Mouse (Mus musculus): Measurements from ENCODE around the gene Fanca. TPM values are rescaled to one million over a fixed set of nuclear protein-coding genes. Genes with fewer than 3 reads are reported as not detected.
A peak's percentile ranks its signal among the peaks of the same experiment; 100 is the strongest.
"Not testable (repeated sequence)": the region's sequence is repeated elsewhere in the genome, so short reads cannot be mapped to it uniquely, and the experiment has no call there.

Gene Fanca
- polyA plus RNA-seq, 1 experiment from 2014 or later, result 20.9 TPM

- no peaks in the 10 kb centered on the region for H3K4me1 ChIP-seq (ENCODE audit: control insufficient read depth, insufficient read depth, low read length)
- ATAC-seq (ENCODE audit: low read depth) (no peak), DNase-seq (ENCODE audit: low spot score) (no peak)
- H3K4me3 ChIP-seq (ENCODE audit: low read depth, low read length), result no peak overlapping the region
- WGBS, result 92% methylated on average over 12 of the region's 12 CpGs
- no peak overlapping the region for H3K9ac ChIP-seq (ENCODE audit: low read depth, low read length)
- no peak overlapping the region for H3K27ac ChIP-seq (replicated peaks; ENCODE audit: low read depth, low read length)
- H3K9me3 ChIP-seq (ENCODE audit: control insufficient read depth, low read length), result no peaks in the 10 kb centered on the region
- H3K36me3 ChIP-seq (ENCODE audit: control insufficient read depth, insufficient read depth, low read length), result peaks cover 12% of the 10 kb centered on the region; the same call in 1 of the 2 replicates
- H3K27me3 ChIP-seq (replicated peaks; ENCODE audit: control insufficient read depth, insufficient read depth, low read length), result no peaks in the 10 kb centered on the region
- no peak overlapping the region for H3K4me2 ChIP-seq (ENCODE audit: low read depth, low read length)
Measured at GRCm38 (mm10) chr8:123275096-123275495, 43.3 kb downstream of the Fanca start.

- peaks cover 19% of the 10 kb centered on the region for H3K36me3 ChIP-seq (ENCODE audit: control insufficient read depth, insufficient read depth, low read length)
- no peak overlapping the region for H3K27ac ChIP-seq (replicated peaks; ENCODE audit: low read depth, low read length)
- H3K27me3 ChIP-seq (replicated peaks; ENCODE audit: control insufficient read depth, insufficient read depth, low read length), result no peaks in the 10 kb centered on the region
- no peak overlapping the region for H3K4me2 ChIP-seq (ENCODE audit: low read depth, low read length)
- ATAC-seq (ENCODE audit: low read depth) (no peak), DNase-seq (ENCODE audit: low spot score) (no peak)
- H3K9ac ChIP-seq (ENCODE audit: low read depth, low read length), result no peak overlapping the region
- no peak overlapping the region for H3K4me3 ChIP-seq (ENCODE audit: low read depth, low read length)
- no peaks in the 10 kb centered on the region for H3K9me3 ChIP-seq (ENCODE audit: control insufficient read depth, low read length)
- H3K4me1 ChIP-seq (ENCODE audit: control insufficient read depth, insufficient read depth, low read length), result no peaks in the 10 kb centered on the region
- WGBS, result 88% methylated on average over 5 of the region's 5 CpGs
Measured at GRCm38 (mm10) chr8:123274447-123274846, 43.9 kb downstream of the Fanca start.

GRCm38 (mm10) chr8:123271901-123272300 is 46.5 kb downstream of the Fanca start:
- Histone ChIP-seq H3K4me1 (ENCODE audit: control insufficient read depth, insufficient read depth, low read length) (no peaks in the 10 kb centered on the region), H3K27me3 (replicated peaks; ENCODE audit: control insufficient read depth, insufficient read depth, low read length) (no peaks in the 10 kb centered on the region)
- ATAC-seq (ENCODE audit: low read depth), result no peak

GRCm38 (mm10) chr8:123271147-123271546 is 47.2 kb downstream of the Fanca start:
- Histone ChIP-seq H3K4me1 (ENCODE audit: control insufficient read depth, insufficient read depth, low read length) (no peaks in the 10 kb centered on the region), H3K27ac (replicated peaks; ENCODE audit: low read depth, low read length) (no peak overlapping the region), H3K4me3 (ENCODE audit: low read depth, low read length) (no peak overlapping the region), H3K36me3 (ENCODE audit: control insufficient read depth, insufficient read depth, low read length) (peaks cover 52% of the 10 kb centered on the region), H3K9ac (ENCODE audit: low read depth, low read length) (no peak overlapping the region), H3K9me3 (ENCODE audit: control insufficient read depth, low read length) (no peaks in the 10 kb centered on the region), H3K27me3 (replicated peaks; ENCODE audit: control insufficient read depth, insufficient read depth, low read length) (no peaks in the 10 kb centered on the region), H3K4me2 (ENCODE audit: low read depth, low read length) (no peak overlapping the region)
- WGBS, result 87% methylated on average over 10 of the region's 10 CpGs
- no peak for ATAC-seq (ENCODE audit: low read depth)
- DNase-seq (ENCODE audit: low spot score), result no peak

More at GRCm38 (mm10) chr8:123271901-123272300, 46.5 kb downstream of the Fanca start:
- Histone ChIP-seq H3K9me3 (ENCODE audit: control insufficient read depth, low read length) (no peaks in the 10 kb centered on the region), H3K4me3 (ENCODE audit: low read depth, low read length) (no peak overlapping the region), H3K36me3 (ENCODE audit: control insufficient read depth, insufficient read depth, low read length) (peaks cover 44% of the 10 kb centered on the region), H3K27ac (replicated peaks; ENCODE audit: low read depth, low read length) (no peak overlapping the region; the same call in 1 of the 2 replicates), H3K4me2 (ENCODE audit: low read depth, low read length) (no peak overlapping the region), H3K9ac (ENCODE audit: low read depth, low read length) (no peak overlapping the region)
- 71% methylated on average over 4 of the region's 4 CpGs for WGBS
- no peak for DNase-seq (ENCODE audit: low spot score)

- H3K36me3 ChIP-seq (ENCODE audit: control insufficient read depth, insufficient read depth, low read length), result peaks cover 75% of the 10 kb centered on the region
- DNase-seq (ENCODE audit: low spot score) (no peak), ATAC-seq (ENCODE audit: low read depth) (0 out of 2 replicates have a peak, but pooled peaks have one; percentile 44)
- H3K4me1 ChIP-seq (ENCODE audit: control insufficient read depth, insufficient read depth, low read length), result no peaks in the 10 kb centered on the region
- no peaks in the 10 kb centered on the region for H3K9me3 ChIP-seq (ENCODE audit: control insufficient read depth, low read length)
- no peak overlapping the region for H3K9ac ChIP-seq (ENCODE audit: low read depth, low read length)
- H3K27ac ChIP-seq (replicated peaks; ENCODE audit: low read depth, low read length), result no peak overlapping the region
- no peaks in the 10 kb centered on the region for H3K27me3 ChIP-seq (replicated peaks; ENCODE audit: control insufficient read depth, insufficient read depth, low read length)
- WGBS, result 68% methylated on average over 14 of the region's 14 CpGs
- no peak overlapping the region for H3K4me3 ChIP-seq (ENCODE audit: low read depth, low read length)
- no peak overlapping the region for H3K4me2 ChIP-seq (ENCODE audit: low read depth, low read length)
Measured at GRCm38 (mm10) chr8:123267926-123268656, 50.3 kb downstream of the Fanca start.

GRCm38 (mm10) chr8:123257593-123257992 is 60.8 kb downstream of the Fanca start:
- not testable (repeated sequence) for H3K9ac ChIP-seq (ENCODE audit: low read depth, low read length); H3K9me3 ChIP-seq (ENCODE audit: control insufficient read depth, low read length); ATAC-seq (ENCODE audit: low read depth); H3K4me2 ChIP-seq (ENCODE audit: low read depth, low read length); H3K27me3 ChIP-seq (replicated peaks; ENCODE audit: control insufficient read depth, insufficient read depth, low read length); DNase-seq (ENCODE audit: low spot score); H3K4me3 ChIP-seq (ENCODE audit: low read depth, low read length); H3K27ac ChIP-seq (replicated peaks; ENCODE audit: low read depth, low read length)
- H3K4me1 ChIP-seq (ENCODE audit: control insufficient read depth, insufficient read depth, low read length), result peaks cover 17% of the 10 kb centered on the region
- WGBS, result 92% methylated on average over 7 of the region's 8 CpGs
- peaks cover 60% of the 10 kb centered on the region; the same call in 1 of the 2 replicates for H3K36me3 ChIP-seq (ENCODE audit: control insufficient read depth, insufficient read depth, low read length)

- no peak for ATAC-seq (ENCODE audit: low read depth)
- Histone ChIP-seq H3K36me3 (ENCODE audit: control insufficient read depth, insufficient read depth, low read length) (peaks cover 58% of the 10 kb centered on the region; the same call in 1 of the 2 replicates), H3K4me3 (ENCODE audit: low read depth, low read length) (no peak overlapping the region), H3K27ac (replicated peaks; ENCODE audit: low read depth, low read length) (0 out of 2 replicates have a peak overlapping the region, but pooled peaks have one; percentile 10), H3K9me3 (ENCODE audit: control insufficient read depth, low read length) (no peaks in the 10 kb centered on the region), H3K4me2 (ENCODE audit: low read depth, low read length) (no peak overlapping the region), H3K4me1 (ENCODE audit: control insufficient read depth, insufficient read depth, low read length) (peaks cover 17% of the 10 kb centered on the region), H3K27me3 (replicated peaks; ENCODE audit: control insufficient read depth, insufficient read depth, low read length) (no peaks in the 10 kb centered on the region), H3K9ac (ENCODE audit: low read depth, low read length) (no peak overlapping the region)
- 59% methylated on average over 3 of the region's 3 CpGs for WGBS
- no peak for DNase-seq (ENCODE audit: low spot score)
Measured at GRCm38 (mm10) chr8:123257114-123257513, 61.3 kb downstream of the Fanca start.

- peak overlapping the region; percentile 94 for H3K4me3 ChIP-seq (ENCODE audit: low read depth, low read length)
- DNase-seq (ENCODE audit: low spot score) (no peak), ATAC-seq (ENCODE audit: low read depth) (no peak)
- H3K4me1 ChIP-seq (ENCODE audit: control insufficient read depth, insufficient read depth, low read length), result peaks cover 17% of the 10 kb centered on the region
- H3K27ac ChIP-seq (replicated peaks; ENCODE audit: low read depth, low read length), result no peak overlapping the region
- peak overlapping the region; percentile 87 for H3K4me2 ChIP-seq (ENCODE audit: low read depth, low read length)
- no peaks in the 10 kb centered on the region for H3K27me3 ChIP-seq (replicated peaks; ENCODE audit: control insufficient read depth, insufficient read depth, low read length)
- WGBS, result 65% methylated on average over 6 of the region's 6 CpGs
- H3K36me3 ChIP-seq (ENCODE audit: control insufficient read depth, insufficient read depth, low read length), result peaks cover 63% of the 10 kb centered on the region
- H3K9ac ChIP-seq (ENCODE audit: low read depth, low read length), result peak overlapping the region; percentile 88
- H3K9me3 ChIP-seq (ENCODE audit: control insufficient read depth, low read length), result no peaks in the 10 kb centered on the region
Measured at GRCm38 (mm10) chr8:123255170-123255569, 63.2 kb downstream of the Fanca start.
